Mouse (Mus musculus): ENCODE data around the gene Mtmr10. TPM values are rescaled to one million over a fixed set of nuclear protein-coding genes. Genes with fewer than 3 reads are reported as not detected.

Gene Mtmr10
- 9.5 and 10.4 TPM in 2 replicates for polyA plus RNA-seq (2015; fragmentation: Nextera tagmentation; extraction: Ambion mirVana)

DNA sequence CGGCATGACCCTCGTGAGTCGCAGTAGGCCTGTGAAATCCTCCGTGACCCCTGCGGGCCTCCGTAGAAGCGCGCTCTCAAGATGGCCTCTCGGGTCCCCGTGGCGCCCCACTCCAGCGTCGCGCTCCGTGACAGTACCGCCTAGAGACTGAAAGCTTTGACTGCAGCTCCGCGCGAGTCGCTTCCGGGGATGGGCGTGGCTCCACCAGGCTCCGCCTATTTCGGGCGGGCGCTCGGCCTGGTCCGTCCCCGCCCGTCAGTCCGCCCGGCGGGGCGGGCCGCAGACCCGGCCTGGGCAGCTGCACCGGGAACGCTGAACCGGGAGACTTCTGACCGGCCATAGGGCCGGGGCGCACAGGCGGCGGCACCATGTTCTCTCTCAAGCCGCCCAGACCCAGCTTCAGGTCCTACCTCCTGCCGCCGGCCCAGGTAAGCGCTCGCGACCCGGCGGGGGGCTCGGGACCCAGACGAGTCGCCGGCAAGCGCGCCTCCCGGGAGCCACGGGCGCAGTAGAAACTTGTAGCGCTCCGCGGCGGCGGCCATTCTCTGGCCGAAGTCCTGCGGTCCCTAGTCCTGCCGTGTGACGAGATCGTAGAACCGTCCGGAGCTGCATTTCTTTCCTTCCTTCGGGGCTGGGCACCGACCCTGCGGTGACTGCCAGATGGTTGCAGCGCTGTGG is at the start of gene Mtmr10:
Gene Mtmr10, plus strand, starts transcription at position 240 of the 678 bp plus-strand sequence.
- Histone ChIP-seq H3K9ac (peak within 1 kb of the TSS; percentile 80), H3K4me2 (peak within 1 kb of the TSS; percentile 74), H3K4me3 (replicated peaks) (peak within 1 kb of the TSS; percentile 91), H3K27ac (peak within 1 kb of the TSS; percentile 84), H3K27me3 (replicated peaks) (no peaks in the 10 kb centered on the region), H3K36me3 (no peaks in the 10 kb centered on the region), H3K4me1 (no peaks in the 10 kb centered on the region), H3K9me3 (no peaks in the 10 kb centered on the region)
- under 1% methylated on average over 77 of the region's 77 CpGs for WGBS
- ATAC-seq (ENCODE audit: insufficient read depth, low FRiP score, low read depth): peak; percentile 98

DNA sequence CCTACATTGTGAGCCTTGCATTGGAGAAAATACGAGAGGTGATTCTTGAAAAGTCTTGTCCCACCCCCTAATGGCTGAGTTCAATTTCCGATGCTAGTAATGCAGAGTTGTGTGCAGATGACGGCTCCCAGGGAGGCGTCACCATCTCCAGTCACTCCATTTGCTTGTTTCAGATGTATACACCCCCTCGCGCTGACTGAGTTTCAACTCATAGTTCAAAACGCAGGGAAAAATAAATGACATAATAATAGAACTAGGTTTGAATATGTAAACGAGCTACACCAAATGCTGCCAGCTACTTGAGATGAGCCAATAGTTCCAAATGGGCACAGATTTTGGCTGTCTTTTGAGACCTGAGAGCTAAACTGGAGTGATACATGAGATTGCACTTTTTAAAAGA is 49.7 kb upstream of the Mtmr10 start:
- Histone ChIP-seq H3K4me1 (no peaks in the 10 kb centered on the region), H3K9ac (no peak overlapping the region), H3K4me3 (replicated peaks) (no peak overlapping the region), H3K27ac (no peak overlapping the region), H3K9me3 (no peaks in the 10 kb centered on the region), H3K27me3 (replicated peaks) (no peaks in the 10 kb centered on the region), H3K36me3 (no peaks in the 10 kb centered on the region), H3K4me2 (no peak overlapping the region)
- ATAC-seq (ENCODE audit: insufficient read depth, low FRiP score, low read depth): no peak
- WGBS: 89% methylated on average over 8 of the region's 8 CpGs

DNA sequence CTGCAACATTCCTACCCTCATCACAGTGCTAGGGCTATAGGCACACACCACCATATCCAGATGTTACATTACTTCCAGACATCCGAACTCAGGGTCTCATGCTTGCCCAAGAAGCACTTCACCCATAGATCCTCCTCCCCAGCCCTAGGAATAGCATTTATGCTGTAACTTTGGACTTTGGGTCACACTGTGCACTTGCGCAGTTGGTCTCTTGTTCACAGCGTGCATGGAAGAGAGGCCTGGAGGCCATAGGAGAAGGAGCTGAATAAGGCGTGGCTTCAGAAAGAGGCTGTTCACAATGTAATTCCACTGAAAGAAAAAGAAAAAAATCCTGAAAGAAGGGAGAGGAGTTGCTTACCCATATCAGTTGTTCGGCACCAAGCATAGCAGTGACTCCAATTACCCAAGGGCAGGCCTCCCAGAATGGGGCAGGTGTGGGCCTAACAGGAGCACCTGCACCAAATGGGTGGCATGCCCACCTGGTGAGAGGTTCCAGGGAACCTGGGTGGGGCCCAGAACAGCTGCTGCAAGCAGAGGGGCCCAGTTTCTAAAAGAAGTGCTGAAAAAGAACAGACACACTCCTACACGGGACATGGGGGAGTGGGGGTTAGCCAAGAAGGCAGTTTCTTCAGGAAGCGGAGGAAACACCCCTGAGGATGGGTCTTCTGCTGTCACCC is 48.9 kb upstream of the Mtmr10 start:
- Histone ChIP-seq H3K9me3 (no peaks in the 10 kb centered on the region), H3K4me1 (no peaks in the 10 kb centered on the region), H3K36me3 (no peaks in the 10 kb centered on the region), H3K9ac (no peak overlapping the region), H3K4me2 (no peak overlapping the region), H3K27me3 (replicated peaks) (no peaks in the 10 kb centered on the region), H3K27ac (no peak overlapping the region), H3K4me3 (replicated peaks) (no peak overlapping the region)
- ATAC-seq (ENCODE audit: insufficient read depth, low FRiP score, low read depth): no peak
- 85% methylated on average over 7 of the region's 7 CpGs for WGBS

DNA sequence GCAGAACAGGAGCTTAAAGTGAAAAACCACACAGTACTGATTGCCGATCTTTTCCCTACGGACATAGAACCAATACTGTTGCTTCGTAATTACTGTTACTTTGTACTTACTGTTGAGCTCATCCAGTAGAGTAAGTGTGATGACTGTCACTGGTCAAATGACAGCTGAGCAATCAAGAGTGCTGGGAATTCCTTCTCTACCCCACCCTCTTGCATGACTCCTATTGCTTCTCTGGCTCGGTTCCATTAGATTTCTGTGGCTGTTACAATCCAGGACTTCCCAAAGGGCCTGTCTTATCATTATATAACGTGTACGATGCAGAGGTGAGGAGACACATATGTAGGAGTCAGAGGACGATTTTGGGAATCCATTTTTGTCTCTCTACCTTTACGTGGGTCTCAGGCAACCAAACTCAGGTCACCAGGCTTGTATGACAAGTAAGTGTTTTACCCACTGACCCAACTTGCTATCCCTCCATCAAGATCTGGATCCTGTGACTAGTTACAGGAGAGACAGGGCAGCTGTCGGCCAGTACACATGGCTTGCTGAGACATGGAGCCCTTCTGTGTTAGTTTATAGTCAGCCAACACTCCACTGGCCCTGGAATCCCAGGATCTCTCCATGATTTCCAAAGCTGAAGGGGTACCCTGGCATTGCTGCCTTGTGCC is 48.2 kb upstream of the Mtmr10 start:
- no peak for ATAC-seq (ENCODE audit: insufficient read depth, low FRiP score, low read depth)
- no peak overlapping the region for H3K9ac ChIP-seq
- H3K4me1 ChIP-seq: no peaks in the 10 kb centered on the region
- no peak overlapping the region for H3K27ac ChIP-seq
- no peaks in the 10 kb centered on the region for H3K9me3 ChIP-seq
- no peak overlapping the region for H3K4me2 ChIP-seq
- no peaks in the 10 kb centered on the region for H3K36me3 ChIP-seq
- H3K4me3 ChIP-seq (replicated peaks): no peak overlapping the region
- 78% methylated on average over 9 of the region's 9 CpGs for WGBS
- H3K27me3 ChIP-seq (replicated peaks): no peaks in the 10 kb centered on the region

DNA sequence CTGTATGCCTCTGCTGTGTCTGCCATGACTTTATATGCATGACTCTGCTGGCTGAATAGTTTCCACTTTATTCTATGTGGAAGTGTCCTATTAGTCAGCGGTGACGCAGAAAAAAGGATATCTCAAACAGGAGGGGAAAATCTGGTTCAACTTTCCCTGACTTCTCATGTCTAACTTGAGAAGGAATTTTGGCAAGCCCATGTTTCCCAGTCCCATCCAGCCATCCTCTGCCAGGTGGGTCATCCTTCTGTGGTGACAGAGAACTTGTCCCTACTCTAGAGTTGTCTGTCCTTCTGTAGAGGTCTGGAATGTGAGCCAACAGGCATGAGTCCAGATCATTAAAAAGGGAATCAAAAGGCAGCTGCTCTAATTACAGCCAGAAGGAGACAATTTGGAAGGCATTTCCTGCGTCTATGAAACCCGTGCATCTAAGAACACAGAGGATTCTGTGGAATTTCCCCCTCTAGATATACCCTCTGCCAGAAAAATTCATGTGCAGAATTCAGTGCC is 47.6 kb upstream of the Mtmr10 start:
- no peak overlapping the region for H3K9ac ChIP-seq
- H3K27ac ChIP-seq: no peak overlapping the region
- WGBS: 64% methylated on average over 4 of the region's 4 CpGs
- no peaks in the 10 kb centered on the region for H3K9me3 ChIP-seq
- ATAC-seq (ENCODE audit: insufficient read depth, low FRiP score, low read depth): no peak
- no peaks in the 10 kb centered on the region for H3K4me1 ChIP-seq
- H3K4me3 ChIP-seq (replicated peaks): no peak overlapping the region
- H3K36me3 ChIP-seq: no peaks in the 10 kb centered on the region
- H3K4me2 ChIP-seq: no peak overlapping the region
- H3K27me3 ChIP-seq (replicated peaks): no peaks in the 10 kb centered on the region

DNA sequence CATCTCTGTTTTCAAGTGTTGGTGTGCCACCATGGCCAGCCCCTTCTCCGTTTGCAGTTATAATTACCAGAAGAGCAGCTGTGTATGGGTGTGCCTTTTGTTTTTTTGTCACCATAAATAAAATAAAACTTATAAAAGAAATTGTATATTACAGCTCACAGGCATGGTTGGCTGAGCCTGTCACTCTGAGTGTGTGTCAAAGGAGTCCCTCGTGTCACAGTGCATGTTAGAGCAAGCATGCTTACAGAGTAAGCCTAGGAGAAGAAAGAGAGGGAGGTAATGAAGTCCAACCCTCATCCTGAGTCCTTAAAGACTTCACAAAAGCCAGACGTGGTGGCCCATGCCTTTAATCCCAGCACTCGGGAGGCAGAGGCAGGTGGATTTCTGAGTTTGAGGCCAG is 45.0 kb upstream of the Mtmr10 start:
- WGBS: 78% methylated on average over 4 of the region's 4 CpGs
- H3K36me3 ChIP-seq: no peaks in the 10 kb centered on the region

DNA sequence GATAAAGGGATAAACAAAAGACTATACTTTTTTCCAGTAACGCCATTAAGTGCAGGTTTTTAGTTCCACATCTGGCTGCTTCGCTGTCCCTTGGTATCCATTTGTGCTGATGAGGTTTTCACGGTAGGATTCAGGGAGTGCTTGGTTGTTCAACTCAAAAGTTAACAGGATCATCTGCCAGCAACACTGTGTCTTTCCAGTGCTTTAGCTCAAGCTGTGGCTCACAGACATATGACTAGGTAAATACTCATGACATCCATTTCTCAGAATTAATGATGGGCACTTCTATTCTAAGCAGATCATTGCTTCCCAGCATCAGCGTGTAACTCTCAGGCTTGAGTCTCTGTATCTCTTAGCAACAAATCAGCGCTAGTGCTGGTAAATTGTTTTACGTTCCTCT is 43.1 kb upstream of the Mtmr10 start:
- H3K4me3 ChIP-seq (replicated peaks): no peak overlapping the region
- H3K36me3 ChIP-seq: no peaks in the 10 kb centered on the region
- H3K4me2 ChIP-seq: no peak overlapping the region
- ATAC-seq (ENCODE audit: insufficient read depth, low FRiP score, low read depth): no peak
- H3K27me3 ChIP-seq (replicated peaks): no peaks in the 10 kb centered on the region
- no peaks in the 10 kb centered on the region for H3K9me3 ChIP-seq
- no peak overlapping the region for H3K27ac ChIP-seq
- WGBS: 90% methylated on average over 6 of the region's 6 CpGs
- no peak overlapping the region for H3K9ac ChIP-seq
- H3K4me1 ChIP-seq: no peaks in the 10 kb centered on the region

More for the DNA sequence above, 45.0 kb upstream of the Mtmr10 start:
- Histone ChIP-seq H3K4me1 (no peaks in the 10 kb centered on the region), H3K27me3 (replicated peaks) (no peaks in the 10 kb centered on the region), H3K4me2 (no peak overlapping the region), H3K9me3 (no peaks in the 10 kb centered on the region), H3K27ac (no peak overlapping the region), H3K9ac (no peak overlapping the region), H3K4me3 (replicated peaks) (no peak overlapping the region)
- ATAC-seq (ENCODE audit: insufficient read depth, low FRiP score, low read depth): no peak

DNA sequence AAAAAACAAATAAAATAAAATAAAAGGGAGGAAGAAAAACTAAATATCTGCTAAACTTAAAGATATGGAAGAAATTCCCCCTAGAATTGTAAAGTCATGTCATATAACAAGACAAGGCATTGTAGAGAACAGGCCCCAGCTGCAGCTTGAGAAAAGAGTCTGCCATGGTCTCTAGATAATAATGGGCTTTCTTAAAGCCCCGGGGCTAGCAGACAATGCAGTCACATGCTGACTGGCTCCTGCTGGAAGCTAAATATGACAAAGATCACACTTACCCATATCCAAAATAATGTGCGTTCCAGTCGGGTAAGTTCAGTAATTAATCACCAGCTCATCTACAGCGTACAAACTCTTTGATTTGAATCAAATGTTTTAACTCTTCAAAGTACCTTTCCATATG is 40.7 kb upstream of the Mtmr10 start:
- Histone ChIP-seq H3K4me3 (replicated peaks) (no peak overlapping the region), H3K36me3 (no peaks in the 10 kb centered on the region), H3K27ac (no peak overlapping the region), H3K9me3 (no peaks in the 10 kb centered on the region), H3K4me2 (no peak overlapping the region), H3K27me3 (replicated peaks) (no peaks in the 10 kb centered on the region), H3K9ac (no peak overlapping the region), H3K4me1 (no peaks in the 10 kb centered on the region)
- no peak for ATAC-seq (ENCODE audit: insufficient read depth, low FRiP score, low read depth)
- 65% methylated on average over 4 of the region's 4 CpGs for WGBS

DNA sequence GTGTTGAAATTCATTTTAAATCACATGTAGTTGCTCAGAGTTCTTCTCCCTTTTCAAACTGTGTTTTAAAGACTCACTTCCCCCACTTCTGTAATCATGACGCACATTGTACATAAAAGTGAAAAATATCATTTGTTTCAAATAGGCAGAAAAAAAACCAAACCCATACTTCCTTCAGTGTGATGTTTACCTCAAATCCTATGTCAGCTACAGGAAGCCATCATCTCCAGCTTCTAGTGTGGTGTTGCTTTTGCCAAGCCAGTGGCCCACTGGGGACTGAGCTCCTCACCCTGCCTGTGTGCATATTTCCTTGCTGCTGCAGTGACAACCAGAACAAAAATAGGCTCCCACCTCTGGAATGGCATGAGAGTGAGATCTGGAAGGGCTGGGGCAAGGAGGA is 39.1 kb upstream of the Mtmr10 start:
- H3K9ac ChIP-seq: no peak overlapping the region
- H3K4me2 ChIP-seq: no peak overlapping the region
- H3K27me3 ChIP-seq (replicated peaks): no peaks in the 10 kb centered on the region
- no peaks in the 10 kb centered on the region for H3K36me3 ChIP-seq
- H3K27ac ChIP-seq: no peak overlapping the region
- H3K4me1 ChIP-seq: no peaks in the 10 kb centered on the region
- ATAC-seq (ENCODE audit: insufficient read depth, low FRiP score, low read depth): no peak
- WGBS: 72% methylated on average over 1 of the region's 1 CpGs
- no peaks in the 10 kb centered on the region for H3K9me3 ChIP-seq
- no peak overlapping the region for H3K4me3 ChIP-seq (replicated peaks)

DNA sequence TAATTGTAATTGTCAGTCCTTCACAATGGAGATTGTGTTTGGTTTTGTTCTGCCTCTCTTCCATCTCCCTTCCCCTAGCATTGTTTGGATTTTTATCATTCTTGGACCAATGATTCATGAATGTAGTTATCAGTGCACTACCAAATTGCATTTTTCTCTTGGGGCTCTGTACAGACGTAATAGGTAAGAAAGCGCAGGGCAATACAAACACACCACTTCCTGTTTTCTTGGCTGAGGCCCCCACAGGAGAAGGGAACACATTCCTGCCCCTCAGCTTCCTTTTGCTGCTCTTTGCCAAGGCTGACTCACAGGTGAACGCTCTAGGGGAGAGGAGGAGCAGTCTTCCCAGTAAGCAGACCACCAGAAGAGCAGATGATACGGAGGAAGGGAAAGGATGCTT is 37.7 kb upstream of the Mtmr10 start:
- no peaks in the 10 kb centered on the region for H3K9me3 ChIP-seq
- H3K4me2 ChIP-seq: no peak overlapping the region
- no peaks in the 10 kb centered on the region for H3K36me3 ChIP-seq
- no peaks in the 10 kb centered on the region for H3K4me1 ChIP-seq
- H3K27ac ChIP-seq: no peak overlapping the region
- H3K4me3 ChIP-seq (replicated peaks): no peak overlapping the region
- H3K27me3 ChIP-seq (replicated peaks): no peaks in the 10 kb centered on the region
- no peak overlapping the region for H3K9ac ChIP-seq
- no peak for ATAC-seq (ENCODE audit: insufficient read depth, low FRiP score, low read depth)
- 33% methylated on average over 4 of the region's 4 CpGs for WGBS

DNA sequence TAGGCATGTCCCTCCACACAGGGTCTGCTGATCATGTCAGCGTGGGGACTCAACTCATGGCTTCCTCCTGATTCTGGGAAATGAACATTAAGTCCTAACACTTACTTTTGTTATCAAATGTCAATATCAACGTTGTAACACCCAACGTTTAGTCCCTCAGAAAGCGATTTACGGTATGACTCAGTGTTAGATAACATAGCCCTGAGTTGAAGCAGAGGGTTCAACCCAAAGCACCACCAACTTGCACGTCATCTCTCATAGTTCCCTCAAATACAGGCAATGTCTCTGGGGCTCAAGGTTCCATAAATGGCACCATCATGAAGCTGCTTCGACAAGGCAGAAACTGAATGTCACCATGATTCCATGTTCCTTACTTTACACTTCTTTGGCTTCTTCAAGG is 37.0 kb upstream of the Mtmr10 start:
- Histone ChIP-seq H3K36me3 (no peaks in the 10 kb centered on the region), H3K4me3 (replicated peaks) (no peak overlapping the region), H3K9ac (no peak overlapping the region), H3K27me3 (replicated peaks) (no peaks in the 10 kb centered on the region), H3K9me3 (no peaks in the 10 kb centered on the region), H3K4me1 (no peaks in the 10 kb centered on the region), H3K27ac (no peak overlapping the region), H3K4me2 (no peak overlapping the region)
- ATAC-seq (ENCODE audit: insufficient read depth, low FRiP score, low read depth): no peak
- WGBS: 77% methylated on average over 7 of the region's 7 CpGs

DNA sequence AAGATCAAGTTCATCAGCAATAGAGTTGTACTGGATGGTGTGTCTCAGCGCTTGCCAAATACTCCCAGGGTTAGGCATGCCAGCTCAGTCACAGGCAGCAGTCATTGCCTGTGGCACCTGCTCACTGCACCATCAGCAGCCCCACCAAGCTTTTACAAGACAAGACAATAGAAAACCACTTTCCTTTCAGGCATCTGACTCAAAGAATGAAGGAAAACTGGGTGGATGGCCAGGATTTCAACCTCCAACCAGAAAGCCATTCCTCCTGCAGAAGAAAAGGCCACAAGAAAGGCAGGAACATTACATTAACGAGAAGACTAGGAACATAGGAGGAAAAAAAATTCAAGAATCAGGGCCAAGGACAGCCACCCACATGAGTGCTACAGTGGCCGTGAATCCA is 33.7 kb upstream of the Mtmr10 start:
- Histone ChIP-seq H3K4me3 (replicated peaks) (no peak overlapping the region), H3K36me3 (no peaks in the 10 kb centered on the region), H3K4me1 (no peaks in the 10 kb centered on the region), H3K9ac (no peak overlapping the region), H3K27me3 (replicated peaks) (no peaks in the 10 kb centered on the region), H3K9me3 (no peaks in the 10 kb centered on the region), H3K4me2 (no peak overlapping the region), H3K27ac (no peak overlapping the region)
- no peak for ATAC-seq (ENCODE audit: insufficient read depth, low FRiP score, low read depth)
- 82% methylated on average over 3 of the region's 3 CpGs for WGBS
